Mouse (Mus musculus): ENCODE results near the gene 4930524B15Rik. TPM values are rescaled to one million over a fixed set of nuclear protein-coding genes. Genes with fewer than 3 reads are reported as not detected.
"Not testable (repeated sequence)": the region's sequence is repeated elsewhere in the genome, so short reads cannot be mapped to it uniquely, and the experiment has no call there.

The 4930524B15Rik gene
- polyA plus RNA-seq, 1 experiment, result not detected

GRCm38 (mm10) chr11:31976137-31976536, 10.7 kb downstream of the 4930524B15Rik start:
- TF ChIP-seq CTCF (IDR thresholded peaks at IDR 0.05; ENCODE audit: control insufficient read depth, insufficient read depth, low read length) (no peak), POLR2A (IDR thresholded peaks at IDR 0.05; ENCODE audit: borderline replicate concordance, control insufficient read depth, low read depth, low read length) (no peak)
- Histone ChIP-seq H3K27ac (ENCODE audit: control insufficient read depth, insufficient read depth, low read depth, low read length, poor library complexity) (no peak overlapping the region), H3K4me3 (replicated peaks; ENCODE audit: control insufficient read depth, low read depth, low read length) (no peak overlapping the region), H3K4me1 (ENCODE audit: control insufficient read depth, insufficient read depth, low read length) (no peaks in the 10 kb centered on the region)
- 38% methylated on average over 5 of the region's 5 CpGs for WGBS

- WGBS, result 81% methylated on average over 5 of the region's 5 CpGs
These were observed 14.7 kb downstream of the 4930524B15Rik start for GRCm38 (mm10) chr11:31980089-31980488.

GRCm38 (mm10) chr11:31981830-31982229, 16.4 kb downstream of the 4930524B15Rik start:
- WGBS, result 83% methylated on average over 7 of the region's 7 CpGs
- no peaks in the 10 kb centered on the region for H3K4me1 ChIP-seq (ENCODE audit: control insufficient read depth, insufficient read depth, low read length)
- TF ChIP-seq CTCF (IDR thresholded peaks at IDR 0.05; ENCODE audit: control insufficient read depth, insufficient read depth, low read length), result no peak
- no peak for TF ChIP-seq POLR2A (IDR thresholded peaks at IDR 0.05; ENCODE audit: borderline replicate concordance, control insufficient read depth, low read depth, low read length)
- H3K27ac ChIP-seq (ENCODE audit: control insufficient read depth, insufficient read depth, low read depth, low read length, poor library complexity), result no peak overlapping the region
- no peak overlapping the region for H3K4me3 ChIP-seq (replicated peaks; ENCODE audit: control insufficient read depth, low read depth, low read length)

More at GRCm38 (mm10) chr11:31980089-31980488, 14.7 kb downstream of the 4930524B15Rik start:
- not testable (repeated sequence) for H3K4me3 ChIP-seq (replicated peaks; ENCODE audit: control insufficient read depth, low read depth, low read length); H3K4me1 ChIP-seq (ENCODE audit: control insufficient read depth, insufficient read depth, low read length); H3K27ac ChIP-seq (ENCODE audit: control insufficient read depth, insufficient read depth, low read depth, low read length, poor library complexity)

- H3K27ac ChIP-seq (ENCODE audit: control insufficient read depth, insufficient read depth, low read depth, low read length, poor library complexity); H3K4me1 ChIP-seq (ENCODE audit: control insufficient read depth, insufficient read depth, low read length); H3K4me3 ChIP-seq (replicated peaks; ENCODE audit: control insufficient read depth, low read depth, low read length): not testable (repeated sequence)
- WGBS, result 83% methylated on average over 13 of the region's 13 CpGs
These were observed 17.0 kb downstream of the 4930524B15Rik start for GRCm38 (mm10) chr11:31982247-31982943.

- Histone ChIP-seq H3K4me1 (ENCODE audit: control insufficient read depth, insufficient read depth, low read length) (no peaks in the 10 kb centered on the region), H3K4me3 (replicated peaks; ENCODE audit: control insufficient read depth, low read depth, low read length) (no peak overlapping the region), H3K27ac (ENCODE audit: control insufficient read depth, insufficient read depth, low read depth, low read length, poor library complexity) (no peak overlapping the region)
- TF ChIP-seq CTCF (IDR thresholded peaks at IDR 0.05; ENCODE audit: control insufficient read depth, insufficient read depth, low read length), result no peak
- no peak for TF ChIP-seq POLR2A (IDR thresholded peaks at IDR 0.05; ENCODE audit: borderline replicate concordance, control insufficient read depth, low read depth, low read length)
These were observed 17.9 kb downstream of the 4930524B15Rik start for GRCm38 (mm10) chr11:31983249-31983648.

GRCm38 (mm10) chr11:31984786-31985185, 19.4 kb downstream of the 4930524B15Rik start:
- TF ChIP-seq CTCF (IDR thresholded peaks at IDR 0.05; ENCODE audit: control insufficient read depth, insufficient read depth, low read length), result no peak
- TF ChIP-seq POLR2A (IDR thresholded peaks at IDR 0.05; ENCODE audit: borderline replicate concordance, control insufficient read depth, low read depth, low read length), result no peak
- no peak overlapping the region for H3K4me3 ChIP-seq (replicated peaks; ENCODE audit: control insufficient read depth, low read depth, low read length)
- 13% methylated on average over 2 of the region's 2 CpGs for WGBS
- no peak overlapping the region for H3K27ac ChIP-seq (ENCODE audit: control insufficient read depth, insufficient read depth, low read depth, low read length, poor library complexity)
- no peaks in the 10 kb centered on the region for H3K4me1 ChIP-seq (ENCODE audit: control insufficient read depth, insufficient read depth, low read length)

GRCm38 (mm10) chr11:31992535-31992934, 27.1 kb downstream of the 4930524B15Rik start:
- TF ChIP-seq CTCF (IDR thresholded peaks at IDR 0.05; ENCODE audit: control insufficient read depth, insufficient read depth, low read length), result no peak
- no peak for TF ChIP-seq POLR2A (IDR thresholded peaks at IDR 0.05; ENCODE audit: borderline replicate concordance, control insufficient read depth, low read depth, low read length)
- WGBS, result 58% methylated on average over 3 of the region's 3 CpGs
- Histone ChIP-seq H3K27ac (ENCODE audit: control insufficient read depth, insufficient read depth, low read depth, low read length, poor library complexity) (no peak overlapping the region), H3K4me3 (replicated peaks; ENCODE audit: control insufficient read depth, low read depth, low read length) (no peak overlapping the region), H3K4me1 (ENCODE audit: control insufficient read depth, insufficient read depth, low read length) (no peaks in the 10 kb centered on the region)

GRCm38 (mm10) chr11:31999716-32000115, 34.3 kb downstream of the 4930524B15Rik start:
- Histone ChIP-seq H3K27ac (ENCODE audit: control insufficient read depth, insufficient read depth, low read depth, low read length, poor library complexity) (no peak overlapping the region), H3K4me3 (replicated peaks; ENCODE audit: control insufficient read depth, low read depth, low read length) (no peak overlapping the region), H3K4me1 (ENCODE audit: control insufficient read depth, insufficient read depth, low read length) (no peaks in the 10 kb centered on the region; the same call in 1 of the 2 replicates)
- TF ChIP-seq CTCF (IDR thresholded peaks at IDR 0.05; ENCODE audit: control insufficient read depth, insufficient read depth, low read length) (no peak), POLR2A (IDR thresholded peaks at IDR 0.05; ENCODE audit: borderline replicate concordance, control insufficient read depth, low read depth, low read length) (no peak)
- 70% methylated on average over 2 of the region's 2 CpGs for WGBS

GRCm38 (mm10) chr11:32000281-32000680, 34.9 kb downstream of the 4930524B15Rik start, which contains the start of gene Nsg2:
Gene Nsg2 (plus strand): TSS chr11:32000463.
- WGBS, result under 1% methylated on average over 16 of the region's 16 CpGs
- H3K4me1 ChIP-seq (ENCODE audit: control insufficient read depth, insufficient read depth, low read length), result no peaks in the 10 kb centered on the region; the same call in 1 of the 2 replicates
- peak within 1 kb of the TSS; percentile 45 for H3K4me3 ChIP-seq (replicated peaks; ENCODE audit: control insufficient read depth, low read depth, low read length)
- H3K27ac ChIP-seq (ENCODE audit: control insufficient read depth, insufficient read depth, low read depth, low read length, poor library complexity), result no peak within 1 kb of the TSS; the same call in 1 of the 2 replicates
- TF ChIP-seq CTCF (IDR thresholded peaks at IDR 0.05; ENCODE audit: control insufficient read depth, insufficient read depth, low read length) (peak; percentile 63), POLR2A (IDR thresholded peaks at IDR 0.05; ENCODE audit: borderline replicate concordance, control insufficient read depth, low read depth, low read length) (peak; percentile 24; the same call in 1 of the 2 replicates)
